ENCODE assay signal across 8 mouse cellular contexts in genomic region chr5:86803962-86804940, GRCm38 (mm10). TPM values are rescaled to one million over a fixed set of nuclear protein-coding genes. Genes with fewer than 3 reads are reported as not detected.
A peak's percentile ranks its signal among the peaks of the same experiment; 100 is the strongest.
DNase-seq lines count a peak whose midpoint lies in the region; ATAC-seq lines count a peak whose summit lies in the region.

Gene Ythdc1 (plus strand): TSS chr5:86804221.

- H3K4me1 ChIP-seq in lung, embryonic 16.5 days (replicated peaks; ENCODE audit: control insufficient read depth, insufficient read depth, low read length) = peaks cover 3% of the 10 kb centered on the region; the same call in 1 of the 2 replicates

- peak within 1 kb of the TSS; percentile 96 for H3K4me3 ChIP-seq in lung, embryonic 16.5 days (ENCODE audit: low read length)

- ATAC-seq in hematopoietic stem cell, adult 5-6 weeks (replicated peaks in 1 of 2; ENCODE audit: insufficient read depth in 1 of 2, low FRiP score in 2 of 2, low TSS enrichment in 1 of 2, low read depth in 1 of 2, poor library complexity in 2 of 2, severe bottlenecking in 2 of 2) = peak; percentile 94 to 95
- peak; percentile 99 for ATAC-seq in lung, embryonic 16.5 days (ENCODE audit: low read depth)

- peak within 1 kb of the TSS; percentile 61 for H3K4me2 ChIP-seq in lung, embryonic 16.5 days (ENCODE audit: low read depth, low read length)

- H3K9me3 ChIP-seq in lung, embryonic 16.5 days (ENCODE audit: control insufficient read depth, low read length) = no peaks in the 10 kb centered on the region

- H3K9ac ChIP-seq in lung, embryonic 16.5 days (ENCODE audit: low read length) = peak within 1 kb of the TSS; percentile 95

- H3K36me3 ChIP-seq in lung, embryonic 16.5 days (ENCODE audit: control insufficient read depth, insufficient read depth, low read length) = no peaks in the 10 kb centered on the region

- DNase-seq in MEL-GATA-1-ER (ENCODE audit: extremely low read depth, low read depth) = peak; percentile 82
- peak; percentile 91 for DNase-seq in cerebellum, adult 8-10 months
- peak; percentile 94 for DNase-seq in forelimb bud, embryonic 11.5 days (ENCODE audit: low read depth, low spot score)
- DNase-seq in layer of hippocampus, adult 9-10 months (ENCODE audit: low spot score) = peak; percentile 88
- peak; percentile 82 for DNase-seq in ovary, postnatal 10 days (ENCODE audit: low spot score)
- DNase-seq in thymus, postnatal 10 days (ENCODE audit: low spot score in 2 of 2) = peak; percentile 89

- H3K27me3 ChIP-seq in lung, embryonic 16.5 days (ENCODE audit: control insufficient read depth, insufficient read depth, low read depth, low read length) = no peaks in the 10 kb centered on the region

- H3K27ac ChIP-seq in lung, embryonic 16.5 days (ENCODE audit: low read length) = peak within 1 kb of the TSS; percentile 99

- under 1% methylated on average over 91 of the region's 111 CpGs for WGBS in lung, embryonic 16.5 days

RNA-seq across cellular contexts. Expression of gene Ythdc1, which starts in this region (rescaled TPM):
- total RNA-seq in hematopoietic stem cell, adult 5-6 weeks (2017) = 270 and 271 TPM in 2 replicates
- 33.7 and 34.6 TPM in 2 replicates for polyA plus RNA-seq in lung, embryonic 16.5 days (2015; fragmentation: Nextera tagmentation; extraction: Ambion mirVana)

Comparison
In these comparisons a context has a peak if more than half of its experiments do, and no peak if none do; other contexts are left out.
1. Peak in every context shown above with its lines: DNase-seq, ATAC-seq, H3K4me3 ChIP-seq and H3K27ac ChIP-seq.